Mouse (Mus musculus) kidney, postnatal 0 days (tissue): ENCODE measurements around the gene Zscan10. TPM values are rescaled to one million over a fixed set of nuclear protein-coding genes. Genes with fewer than 3 reads are reported as not detected.

Experiments
- ATAC-seq: fragments of 200-750 bp; cut with Nextera tagmentation; replicated peaks from 2 replicates; pipeline ENCODE4 v1.8.0; 2017; ENCODE audit warnings: low read depth, moderate number of reproducible peaks, moderate TSS enrichment, moderate library complexity; ENCODE audit not compliant: low FRiP score
- DNase-seq: peaks from one replicate; pipeline ENCODE4 v3.0.0-alpha.2; 2016; ENCODE audit warnings: low spot score
- H3K27ac ChIP-seq: fragments of 300-500 bp; sonication (generic); 2 replicates; pipeline ENCODE4 v1.5.1; 2014; ENCODE audit warnings: mild to moderate bottlenecking
- H3K27me3 ChIP-seq: fragments of 300-500 bp; sonication (generic); 2 replicates; pipeline ENCODE4 v1.6.1; 2014; ENCODE audit warnings: low read length, mixed read lengths; ENCODE audit not compliant: insufficient read depth
- H3K36me3 ChIP-seq: fragments of 300-500 bp; sonication (generic); 2 replicates; pipeline ENCODE4 v1.6.1; 2014; ENCODE audit warnings: low read length, mixed read lengths; ENCODE audit not compliant: insufficient read depth
- H3K4me1 ChIP-seq: fragments of 300-500 bp; sonication (generic); replicated peaks from 2 replicates; pipeline ENCODE4 v1.6.1; 2014; ENCODE audit warnings: antibody characterized with exemption, low read length, mixed read lengths; ENCODE audit not compliant: insufficient read depth
- H3K4me2 ChIP-seq: fragments of 300-500 bp; sonication (generic); 2 replicates; pipeline ENCODE4 v1.6.1; 2014; ENCODE audit warnings: mild to moderate bottlenecking, low read length, moderate library complexity, mixed read lengths
- H3K4me3 ChIP-seq: fragments of 300-500 bp; sonication (generic); replicated peaks from 2 replicates; pipeline ENCODE4 v1.5.1; 2014; ENCODE audit warnings: low read depth, low read length
- H3K9ac ChIP-seq: fragments of 300-500 bp; sonication (generic); 2 replicates; pipeline ENCODE4 v1.6.1; 2014; ENCODE audit warnings: low read depth, low read length
- H3K9me3 ChIP-seq: fragments of 300-500 bp; sonication (generic); replicated peaks from 2 replicates; pipeline ENCODE4 v1.6.1; 2016; ENCODE audit warnings: low read length, inconsistent platforms, mixed read lengths
- CTCF ChIP-seq: IDR thresholded peaks from 2 replicates; pipeline ENCODE4 v1.5.1; 2016; ENCODE audit warnings: antibody characterized with exemption, low read depth, mild to moderate bottlenecking, moderate library complexity
- WGBS: fragments of 180-500 bp; shearing (Covaris S2); extraction: QIAGEN DNeasy Blood & Tissue Kit; methylation state at CpG from one replicate; pipeline ENCODE4 v1.1.7; 2014; 5-methylcytosine and 5-hydroxymethylcytosine counted together
- polyA plus RNA-seq: library from polyadenylated mRNA; unstranded; fragments of >200 nt; fragmentation: Nextera tagmentation; extraction: Ambion mirVana; gene quantifications from 2 replicates; pipeline ENCODE4 v1.2.1, GENCODE M21; 2015

Gene Zscan10
- polyA plus RNA-seq, 1 experiment from 2014 or later = not detected

DNA sequence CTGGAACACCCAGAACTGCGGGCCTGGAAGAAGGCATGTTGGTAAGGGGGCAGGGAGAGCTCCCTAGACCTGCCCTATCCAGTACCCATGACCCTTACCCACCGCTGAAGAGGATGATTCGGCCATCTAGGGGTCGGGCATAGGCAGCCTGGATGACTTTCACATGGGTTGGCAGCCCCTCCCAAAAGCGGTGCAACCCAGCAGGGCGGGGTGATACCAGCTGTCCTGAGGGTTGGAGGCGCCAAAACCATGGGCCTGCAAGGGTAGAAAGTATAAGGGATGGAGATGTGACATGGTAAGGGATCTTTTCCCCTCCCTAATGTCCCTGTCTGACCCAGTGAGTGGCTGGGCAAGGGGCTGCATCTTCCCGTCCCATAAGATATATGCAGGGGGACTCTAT lies 30.6 kb downstream of the Zscan10 start:
- ATAC-seq (no peak), DNase-seq (no peak)
- H3K27me3 ChIP-seq = no peaks in the 10 kb centered on the region
- no peak overlapping the region for H3K27ac ChIP-seq
- no peaks in the 10 kb centered on the region for H3K4me1 ChIP-seq
- H3K9ac ChIP-seq = no peak overlapping the region
- H3K36me3 ChIP-seq = no peaks in the 10 kb centered on the region
- no peak for TF ChIP-seq CTCF
- H3K4me3 ChIP-seq = no peak overlapping the region
- no peak overlapping the region for H3K4me2 ChIP-seq
- no peaks in the 10 kb centered on the region for H3K9me3 ChIP-seq
- 89% methylated on average over 8 of the region's 8 CpGs for WGBS

DNA sequence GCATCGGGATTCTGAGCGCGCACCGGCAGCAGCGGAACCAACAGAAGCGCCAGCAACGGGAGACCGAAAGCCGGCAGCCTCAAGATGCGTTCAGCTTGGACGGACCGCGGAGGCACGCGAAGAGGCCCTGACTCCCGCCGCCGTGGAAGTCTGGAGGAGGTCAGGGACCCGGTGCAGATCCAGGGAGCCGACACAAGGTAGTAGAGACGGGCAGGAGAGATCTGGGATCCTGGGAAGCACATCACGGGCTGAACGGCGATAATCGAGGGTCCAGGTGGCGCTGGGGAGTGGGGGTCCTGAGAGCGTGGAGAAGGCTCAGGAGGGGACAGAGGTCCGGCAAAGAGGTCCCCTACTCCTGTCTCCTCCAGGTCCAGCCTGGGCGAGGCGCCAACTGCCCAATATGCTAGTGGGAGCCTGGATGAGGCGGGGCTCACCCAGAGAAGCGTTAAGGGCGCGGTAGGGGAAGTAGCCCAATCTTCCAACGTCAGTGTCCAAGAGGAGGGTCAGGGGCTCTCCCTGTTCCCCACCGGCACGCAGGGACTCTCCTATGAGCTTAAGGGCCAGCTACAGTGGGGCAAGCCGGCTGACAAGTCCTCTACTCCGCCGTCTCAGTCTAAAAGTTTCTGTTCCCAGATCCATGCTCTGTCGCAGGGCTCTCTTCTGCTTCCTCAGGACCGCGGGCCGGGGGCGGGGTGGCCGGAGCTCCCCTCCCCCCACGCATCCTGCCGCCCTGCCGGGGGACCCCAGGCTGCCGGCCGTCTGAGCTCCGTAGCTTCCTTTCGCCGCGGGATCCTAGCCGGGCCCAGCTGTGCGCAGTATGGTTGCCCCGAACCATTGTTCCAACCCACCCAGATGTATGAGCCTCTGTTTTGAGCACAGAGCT lies 44.2 kb downstream of the Zscan10 start, which contains the start of gene Mmp25:
Gene Mmp25, minus strand, starts transcription at position 665 of the 883 bp plus-strand sequence.
- Histone ChIP-seq H3K27me3 (peaks cover 6% of the 10 kb centered on the region; the same call in 1 of the 2 replicates), H3K4me2 (peak within 1 kb of the TSS; percentile 67), H3K9me3 (no peaks in the 10 kb centered on the region), H3K4me3 (peak within 1 kb of the TSS; percentile 43), H3K4me1 (no peaks in the 10 kb centered on the region), H3K27ac (no peak within 1 kb of the TSS), H3K9ac (peak within 1 kb of the TSS; percentile 53; the same call in 1 of the 2 replicates), H3K36me3 (no peaks in the 10 kb centered on the region)
- under 1% methylated on average over 58 of the region's 58 CpGs for WGBS
- ATAC-seq (0 out of 2 replicates have a peak, but pooled peaks have one; percentile 41), DNase-seq (peak; percentile 46)
- TF ChIP-seq CTCF = no peak

DNA sequence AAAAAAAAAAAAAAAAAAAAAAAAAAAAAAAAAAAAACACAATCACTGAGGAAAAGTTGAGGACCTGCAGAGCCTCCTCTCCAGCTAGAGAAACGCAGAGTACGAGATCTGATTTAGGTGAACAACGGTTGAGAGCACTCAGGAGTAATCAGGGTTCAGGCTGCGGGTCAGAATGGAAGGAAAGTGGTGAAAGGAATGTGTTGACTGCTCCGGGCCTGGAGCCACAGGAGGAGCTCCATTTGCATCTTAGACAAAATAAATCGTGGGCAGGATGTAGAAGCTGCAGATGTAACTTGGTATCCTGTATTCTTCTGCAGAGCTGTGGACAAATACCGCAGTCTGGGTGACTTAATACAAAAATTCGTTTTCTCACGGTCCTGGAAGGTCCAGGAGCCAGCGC lies 45.2 kb downstream of the Zscan10 start:
- peaks cover 6% of the 10 kb centered on the region; the same call in 1 of the 2 replicates for H3K27me3 ChIP-seq
- H3K4me3 ChIP-seq = no peak overlapping the region
- H3K4me1 ChIP-seq = no peaks in the 10 kb centered on the region
- no peak overlapping the region for H3K9ac ChIP-seq
- no peak overlapping the region for H3K4me2 ChIP-seq
- no peaks in the 10 kb centered on the region for H3K9me3 ChIP-seq
- ATAC-seq (no peak), DNase-seq (no peak)
- no peak for TF ChIP-seq CTCF
- H3K27ac ChIP-seq = no peak overlapping the region
- WGBS = 40% methylated on average over 10 of the region's 10 CpGs
- H3K36me3 ChIP-seq = no peaks in the 10 kb centered on the region

DNA sequence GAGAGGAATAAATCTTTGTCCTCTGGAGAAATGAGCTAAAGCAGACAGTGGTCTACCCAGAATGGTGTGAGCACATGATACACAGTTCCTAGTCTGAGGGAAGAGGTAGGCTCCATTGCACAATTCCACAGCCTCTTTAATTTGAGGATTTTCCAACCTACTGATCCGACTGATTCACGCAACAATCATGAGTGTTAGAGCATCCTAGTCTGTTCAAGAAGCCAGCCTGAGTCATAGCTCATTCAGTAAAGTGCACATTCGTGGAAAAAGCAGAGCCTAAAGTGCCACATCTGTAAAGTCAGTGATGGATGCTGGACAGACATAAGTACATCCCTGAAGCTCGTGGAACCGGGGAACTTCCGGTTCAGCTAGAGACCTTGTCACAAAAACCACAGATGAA lies 50.7 kb downstream of the Zscan10 start:
- Histone ChIP-seq H3K36me3 (no peaks in the 10 kb centered on the region), H3K4me1 (no peaks in the 10 kb centered on the region), H3K27me3 (no peaks in the 10 kb centered on the region), H3K9me3 (no peaks in the 10 kb centered on the region), H3K27ac (no peak overlapping the region), H3K9ac (no peak overlapping the region), H3K4me3 (no peak overlapping the region), H3K4me2 (no peak overlapping the region)
- no peak for TF ChIP-seq CTCF
- 78% methylated on average over 6 of the region's 6 CpGs for WGBS
- DNase-seq (no peak), ATAC-seq (no peak)

DNA sequence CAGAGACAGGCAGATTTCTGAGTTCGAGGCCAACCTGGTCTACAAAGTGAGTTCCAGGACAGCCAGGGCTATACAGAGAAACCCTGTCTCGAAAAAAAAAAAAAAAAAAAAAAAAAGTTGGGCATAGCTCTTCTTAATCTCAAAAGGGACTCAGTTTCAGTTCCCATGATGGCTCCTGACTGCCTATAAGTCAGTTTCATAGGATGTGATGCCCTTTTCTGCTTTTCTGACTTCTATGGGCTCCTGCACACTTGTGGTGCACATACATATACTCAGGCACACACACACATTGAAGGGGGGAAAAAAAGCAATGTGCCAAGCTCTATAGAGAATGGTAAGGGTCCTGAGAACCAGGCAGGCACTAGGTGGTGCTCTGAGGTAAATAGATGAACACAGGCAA lies 52.7 kb downstream of the Zscan10 start:
- Histone ChIP-seq H3K27me3 (no peaks in the 10 kb centered on the region), H3K9ac (no peak overlapping the region), H3K36me3 (no peaks in the 10 kb centered on the region), H3K4me3 (no peak overlapping the region), H3K4me1 (no peaks in the 10 kb centered on the region), H3K4me2 (no peak overlapping the region), H3K9me3 (no peaks in the 10 kb centered on the region), H3K27ac (no peak overlapping the region)
- 93% methylated on average over 1 of the region's 2 CpGs for WGBS
- no peak for DNase-seq
- ATAC-seq = no peak
- peak; percentile 44 for TF ChIP-seq CTCF

- Histone ChIP-seq H3K36me3 (no peaks in the 10 kb centered on the region), H3K4me1 (no peaks in the 10 kb centered on the region), H3K27me3 (no peaks in the 10 kb centered on the region), H3K4me3 (no peak overlapping the region), H3K9me3 (no peaks in the 10 kb centered on the region), H3K9ac (no peak overlapping the region), H3K27ac (no peak overlapping the region), H3K4me2 (no peak overlapping the region)
- no peak for TF ChIP-seq CTCF
- WGBS = 57% methylated on average over 6 of the region's 6 CpGs
- DNase-seq (no peak), ATAC-seq (no peak)
Measured at GRCm38 (mm10) chr17:23654001-23654400, 53.3 kb downstream of the Zscan10 start.
